Mouse (Mus musculus) lung, embryonic 16.5 days (tissue): ENCODE measurements at regions not wholly inside any gene's neighbourhood (a gene's known extent, or its start where the extent isn't known, plus 50 kb on each side); places are given as distances from the start of the nearest gene placed in this dataset.

Source experiments
- ATAC-seq: fragments of 200-750 bp; cut with Nextera tagmentation; 2 replicates; pipeline ENCODE4 v1.8.0; 2017; ENCODE audit warnings: low read depth, mild to moderate bottlenecking, moderate library complexity
- H3K27ac ChIP-seq: fragments of 300-500 bp; sonication (generic); 2 replicates; pipeline ENCODE4 v1.5.1; 2014; ENCODE audit warnings: mild to moderate bottlenecking, control low read depth, low read length
- H3K27me3 ChIP-seq: fragments of 300-500 bp; sonication (generic); 2 replicates; pipeline ENCODE4 v1.6.1; 2014; ENCODE audit warnings: low read depth, low read length, mixed read lengths; ENCODE audit not compliant: control insufficient read depth, insufficient read depth
- H3K36me3 ChIP-seq: fragments of 300-500 bp; sonication (generic); 2 replicates; pipeline ENCODE4 v1.6.1; 2014; ENCODE audit warnings: low read length; ENCODE audit not compliant: control insufficient read depth, insufficient read depth
- H3K4me1 ChIP-seq: fragments of 300-500 bp; sonication (generic); replicated peaks from 2 replicates; pipeline ENCODE4 v1.6.1; 2014; ENCODE audit warnings: low read length, mixed read lengths; ENCODE audit not compliant: control insufficient read depth, insufficient read depth
- H3K4me2 ChIP-seq: fragments of 300-500 bp; sonication (generic); 2 replicates; pipeline ENCODE4 v1.6.1; 2014; ENCODE audit warnings: low read depth, low read length, control low read depth
- H3K4me3 ChIP-seq: fragments of 300-500 bp; sonication (generic); 2 replicates; pipeline ENCODE4 v1.5.1; 2014; ENCODE audit warnings: mild to moderate bottlenecking, low read length, control low read depth
- H3K9ac ChIP-seq: fragments of 300-500 bp; sonication (generic); 2 replicates; pipeline ENCODE4 v1.6.1; 2014; ENCODE audit warnings: low read length, control low read depth
- H3K9me3 ChIP-seq: fragments of 300-500 bp; sonication (generic); 2 replicates; pipeline ENCODE4 v1.6.1; 2016; ENCODE audit warnings: low read length; ENCODE audit not compliant: control insufficient read depth
- WGBS: fragments of 180-500 bp; shearing (Covaris S2); extraction: QIAGEN DNeasy Blood & Tissue Kit; methylation state at CpG from one replicate; pipeline ENCODE4 v1.1.7; 2014; 5-methylcytosine and 5-hydroxymethylcytosine counted together

DNA sequence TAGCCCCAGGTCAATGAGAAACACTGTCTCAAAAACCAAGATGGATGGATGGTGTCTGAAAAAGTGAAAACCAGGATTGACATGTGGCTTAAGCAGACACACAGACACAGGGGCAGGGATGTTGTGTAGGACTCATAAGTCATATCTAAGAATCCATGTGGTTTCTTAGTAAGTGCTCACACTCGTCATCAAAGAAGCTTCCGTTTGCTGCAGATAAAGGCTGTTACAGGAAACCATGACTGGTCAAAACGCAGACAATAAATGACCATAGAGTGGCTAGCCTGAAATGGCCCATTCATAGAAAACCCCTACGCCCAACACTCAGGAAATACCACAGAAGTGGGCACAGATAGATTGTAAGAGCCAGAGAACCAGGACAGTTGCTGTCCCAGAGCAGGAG lies 118.8 kb upstream of the Mgat5 start:
- Histone ChIP-seq H3K4me2 (no peak overlapping the region), H3K36me3 (no peaks in the 10 kb centered on the region), H3K9ac (no peak overlapping the region), H3K4me1 (no peaks in the 10 kb centered on the region), H3K4me3 (no peak overlapping the region), H3K27ac (no peak overlapping the region), H3K9me3 (no peaks in the 10 kb centered on the region), H3K27me3 (no peaks in the 10 kb centered on the region)
- 61% methylated on average over 4 of the region's 4 CpGs for WGBS
- ATAC-seq: no peak

DNA sequence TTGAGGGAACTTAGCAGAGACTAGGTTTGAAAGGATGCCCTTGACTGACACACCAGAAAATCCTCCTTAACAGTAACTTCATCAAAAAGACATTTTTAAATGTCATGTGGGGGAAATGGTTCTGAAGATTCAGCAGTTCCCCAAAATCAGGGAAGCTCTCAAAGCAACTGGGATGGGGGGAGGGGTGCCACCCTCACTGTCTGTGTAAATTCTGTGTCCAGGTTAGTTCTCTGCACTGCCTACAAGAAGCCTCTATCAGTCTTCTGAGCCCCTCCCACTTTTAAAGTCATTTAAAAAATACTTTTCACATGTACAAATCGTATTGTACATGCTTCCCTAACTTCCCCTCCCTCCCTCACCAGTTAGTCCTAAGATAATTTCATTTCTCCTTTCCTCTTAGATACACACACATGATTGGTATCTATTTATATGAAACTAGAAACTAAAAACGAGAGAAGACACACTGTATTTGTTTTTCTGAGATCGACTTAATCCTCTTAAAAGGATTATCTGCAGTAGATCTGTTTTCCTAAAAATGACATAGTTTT lies 121.0 kb upstream of the Mgat5 start:
- H3K4me1 ChIP-seq: no peaks in the 10 kb centered on the region
- no peak overlapping the region for H3K4me3 ChIP-seq
- H3K9ac ChIP-seq: no peak overlapping the region
- no peaks in the 10 kb centered on the region for H3K36me3 ChIP-seq
- ATAC-seq: no peak
- no peaks in the 10 kb centered on the region for H3K27me3 ChIP-seq
- H3K27ac ChIP-seq: no peak overlapping the region
- no peak overlapping the region for H3K4me2 ChIP-seq
- no peaks in the 10 kb centered on the region for H3K9me3 ChIP-seq
- WGBS: 39% methylated on average over 3 of the region's 3 CpGs

DNA sequence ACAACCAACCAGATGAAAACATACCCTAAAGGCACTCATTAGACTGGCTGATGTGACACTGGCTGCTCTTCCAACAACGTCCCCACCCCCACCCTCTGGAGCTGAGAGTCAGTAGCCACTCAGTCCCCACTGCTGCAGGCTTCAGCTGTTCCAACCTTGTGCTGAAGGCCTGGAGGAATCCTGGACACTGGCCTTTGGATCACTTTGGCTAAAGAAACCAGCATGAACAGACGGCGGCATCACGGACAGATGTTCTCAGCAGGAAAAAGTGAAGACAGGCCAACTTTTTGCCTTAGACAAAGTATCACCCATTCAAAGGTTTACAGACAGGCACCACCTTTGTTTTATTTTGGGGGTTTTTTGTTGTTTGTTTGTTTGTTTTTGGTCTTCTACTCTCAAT lies 125.8 kb upstream of the Mgat5 start:
- Histone ChIP-seq H3K4me1 (no peaks in the 10 kb centered on the region), H3K27me3 (no peaks in the 10 kb centered on the region), H3K4me3 (no peak overlapping the region), H3K36me3 (no peaks in the 10 kb centered on the region), H3K9me3 (no peaks in the 10 kb centered on the region), H3K27ac (no peak overlapping the region), H3K4me2 (no peak overlapping the region), H3K9ac (no peak overlapping the region)
- no peak for ATAC-seq
- 74% methylated on average over 4 of the region's 4 CpGs for WGBS

GRCm38 (mm10) chr1:127062430-127062829 lies 142.4 kb upstream of the Mgat5 start:
- no peaks in the 10 kb centered on the region for H3K9me3 ChIP-seq
- H3K27ac ChIP-seq: no peak overlapping the region
- H3K9ac ChIP-seq: no peak overlapping the region
- H3K4me1 ChIP-seq: no peaks in the 10 kb centered on the region
- H3K4me2 ChIP-seq: no peak overlapping the region
- WGBS: 70% methylated on average over 2 of the region's 2 CpGs
- no peaks in the 10 kb centered on the region for H3K36me3 ChIP-seq
- no peak for ATAC-seq
- no peak overlapping the region for H3K4me3 ChIP-seq
- H3K27me3 ChIP-seq: no peaks in the 10 kb centered on the region

- H3K27ac ChIP-seq: no peak overlapping the region
- no peak overlapping the region for H3K9ac ChIP-seq
- no peaks in the 10 kb centered on the region for H3K4me1 ChIP-seq
- WGBS: 69% methylated on average over 6 of the region's 6 CpGs
- ATAC-seq: no peak
- no peaks in the 10 kb centered on the region for H3K36me3 ChIP-seq
- H3K27me3 ChIP-seq: no peaks in the 10 kb centered on the region
- no peaks in the 10 kb centered on the region for H3K9me3 ChIP-seq
- no peak overlapping the region for H3K4me2 ChIP-seq
- no peak overlapping the region for H3K4me3 ChIP-seq
Measured at GRCm38 (mm10) chr1:127045711-127046420, 158.9 kb upstream of the Mgat5 start.

DNA sequence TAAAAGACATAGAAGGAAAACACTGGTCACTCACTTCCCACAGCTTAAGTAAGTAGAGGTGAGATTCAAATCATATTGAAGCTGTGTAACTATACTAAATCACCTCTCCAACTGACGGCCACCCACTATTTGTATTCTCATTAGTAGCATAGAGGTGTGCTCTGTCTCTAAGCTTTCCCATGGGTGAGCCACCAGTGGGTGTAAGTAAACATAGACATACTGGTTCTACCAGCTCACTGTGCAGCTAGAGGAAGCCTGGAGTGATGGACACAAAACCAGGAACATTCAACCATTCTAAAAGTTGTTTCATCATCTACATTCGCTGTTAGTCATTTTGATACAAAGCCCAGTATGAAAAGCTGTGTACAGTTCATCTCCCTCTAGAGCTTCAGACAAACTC lies 170.1 kb upstream of the Mgat5 start:
- no peaks in the 10 kb centered on the region for H3K36me3 ChIP-seq
- H3K9me3 ChIP-seq: no peaks in the 10 kb centered on the region
- no peak for ATAC-seq
- H3K4me3 ChIP-seq: no peak overlapping the region
- no peaks in the 10 kb centered on the region for H3K27me3 ChIP-seq
- H3K4me1 ChIP-seq: no peaks in the 10 kb centered on the region
- H3K4me2 ChIP-seq: no peak overlapping the region
- no peak overlapping the region for H3K9ac ChIP-seq
- H3K27ac ChIP-seq: no peak overlapping the region
- WGBS: 74% methylated on average over 2 of the region's 2 CpGs

GRCm38 (mm10) chr1:127031563-127031962 lies 173.3 kb upstream of the Mgat5 start:
- H3K4me3 ChIP-seq: no peak overlapping the region
- 24% methylated on average over 4 of the region's 4 CpGs for WGBS
- ATAC-seq: no peak
- no peaks in the 10 kb centered on the region for H3K9me3 ChIP-seq
- no peak overlapping the region for H3K9ac ChIP-seq
- no peaks in the 10 kb centered on the region for H3K27me3 ChIP-seq
- H3K4me2 ChIP-seq: no peak overlapping the region
- no peak overlapping the region for H3K27ac ChIP-seq
- H3K36me3 ChIP-seq: no peaks in the 10 kb centered on the region
- no peaks in the 10 kb centered on the region for H3K4me1 ChIP-seq

DNA sequence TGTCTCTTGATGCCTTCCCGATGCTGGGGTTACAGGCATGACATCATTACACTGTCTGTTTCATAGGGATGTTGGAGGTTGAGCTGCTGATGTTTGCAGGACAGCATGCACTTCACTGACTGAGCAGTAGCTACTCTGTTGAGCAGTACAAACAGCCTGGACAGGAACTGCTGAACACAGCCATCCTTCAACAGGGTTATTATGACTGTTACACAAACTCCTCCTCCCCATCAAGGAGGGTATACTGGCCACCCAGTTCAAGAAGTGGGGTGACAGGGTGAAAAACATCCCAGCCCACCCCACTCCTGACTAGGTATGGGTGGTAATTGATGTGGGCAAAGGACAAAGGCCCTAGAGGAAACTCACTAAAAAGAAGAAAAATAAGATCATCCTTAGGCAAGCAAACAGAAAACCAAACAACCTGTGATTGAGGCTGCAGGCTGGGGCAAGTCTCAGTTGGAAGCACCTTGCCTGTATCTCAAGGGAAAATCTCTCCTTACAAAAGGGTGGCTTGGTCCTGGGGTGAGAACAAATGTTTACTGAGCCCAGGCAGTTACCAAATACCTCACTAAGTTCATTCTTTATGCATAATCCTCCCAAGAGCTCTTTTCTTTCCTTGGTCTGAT lies 175.8 kb upstream of the Mgat5 start:
- Histone ChIP-seq H3K27ac (no peak overlapping the region), H3K4me2 (no peak overlapping the region), H3K4me3 (no peak overlapping the region), H3K4me1 (no peaks in the 10 kb centered on the region), H3K9me3 (no peaks in the 10 kb centered on the region), H3K9ac (no peak overlapping the region), H3K27me3 (no peaks in the 10 kb centered on the region), H3K36me3 (no peaks in the 10 kb centered on the region)
- WGBS: 74% methylated on average over 1 of the region's 1 CpGs
- ATAC-seq: no peak

GRCm38 (mm10) chr1:127023100-127023499 lies 181.7 kb upstream of the Mgat5 start:
- H3K27me3 ChIP-seq: no peaks in the 10 kb centered on the region
- no peak for ATAC-seq

More at GRCm38 (mm10) chr1:127023100-127023499, 181.7 kb upstream of the Mgat5 start:
- Histone ChIP-seq H3K9ac (no peak overlapping the region), H3K4me3 (no peak overlapping the region), H3K27ac (no peak overlapping the region), H3K4me1 (no peaks in the 10 kb centered on the region), H3K4me2 (no peak overlapping the region), H3K9me3 (no peaks in the 10 kb centered on the region), H3K36me3 (no peaks in the 10 kb centered on the region)
- WGBS: 55% methylated on average over 3 of the region's 3 CpGs
